Mouse (Mus musculus) kidney, adult 9 months (tissue): ENCODE measurements around the gene Cmtm3.

Experiments
- DNase-seq: peaks from one replicate; pipeline ENCODE4 v3.0.0; 2022

Cmtm3 gene

DNA sequence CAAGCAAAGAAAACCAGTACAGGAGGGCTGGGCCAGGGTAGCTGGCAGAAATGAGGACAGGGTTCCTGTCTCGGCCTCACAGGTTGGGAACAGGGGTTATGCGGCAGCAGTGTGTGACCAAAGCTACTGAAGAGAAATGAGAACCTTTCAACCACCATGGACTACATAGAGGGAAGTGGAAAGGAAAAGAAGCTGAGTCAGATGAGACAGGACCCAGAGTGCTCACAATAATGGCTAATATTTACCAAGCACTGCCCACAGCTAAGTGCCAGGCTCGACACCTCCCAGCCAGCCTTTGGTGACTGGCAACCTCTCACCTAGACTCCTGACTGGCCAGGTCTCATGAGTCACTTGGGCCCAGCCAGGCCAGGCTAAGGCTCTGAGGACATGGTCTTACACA lies 44.8 kb downstream of the Cmtm3 start:
- DNase-seq: peak; percentile 94

DNA sequence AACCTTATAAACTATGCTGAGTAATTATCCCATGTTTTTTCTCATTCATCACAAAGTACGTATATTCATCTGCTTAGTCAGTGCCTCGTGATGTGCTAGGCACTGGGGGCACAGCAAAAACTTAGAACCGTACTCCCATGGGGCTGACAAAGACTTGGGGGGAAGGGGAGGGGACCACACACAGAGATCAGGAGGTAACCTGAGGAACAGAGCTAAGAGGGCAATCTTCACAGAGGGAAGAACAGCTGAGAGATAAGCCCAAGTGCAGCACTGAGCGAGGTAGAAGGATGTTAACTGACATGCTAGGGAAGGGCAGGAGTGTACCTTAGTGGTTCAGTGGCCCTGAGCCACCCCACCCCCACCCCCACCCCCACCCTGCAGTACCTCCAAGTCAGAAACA lies 47.5 kb downstream of the Cmtm3 start:
- DNase-seq: no peak

DNA sequence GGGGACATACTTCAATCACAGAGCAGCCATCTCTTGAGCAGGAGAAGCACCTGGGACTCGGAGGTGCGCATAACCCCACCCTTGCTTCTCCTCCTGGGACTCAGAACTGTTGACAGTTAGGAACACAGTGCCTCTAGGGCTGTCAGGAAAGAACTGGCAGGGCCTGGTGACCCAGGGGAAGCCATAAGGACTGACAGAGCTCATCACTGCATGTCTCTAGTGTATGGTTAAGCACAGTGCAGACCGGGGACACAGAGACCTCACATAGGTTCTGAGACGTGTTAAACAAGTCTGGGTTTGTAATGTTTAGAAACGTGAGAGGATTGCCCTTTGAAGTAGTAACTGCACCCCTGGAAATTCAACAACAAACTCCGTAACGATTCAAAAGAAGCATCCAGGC lies 48.3 kb downstream of the Cmtm3 start:
- DNase-seq: no peak

GRCm38 (mm10) chr8:104387980-104388379 lies 48.8 kb downstream of the Cmtm3 start:
- DNase-seq: peak; percentile 89

- no peak for DNase-seq
These were observed 51.0 kb downstream of the Cmtm3 start for GRCm38 (mm10) chr8:104390245-104390644.

GRCm38 (mm10) chr8:104393139-104393538 lies 53.9 kb downstream of the Cmtm3 start:
- no peak for DNase-seq

DNA sequence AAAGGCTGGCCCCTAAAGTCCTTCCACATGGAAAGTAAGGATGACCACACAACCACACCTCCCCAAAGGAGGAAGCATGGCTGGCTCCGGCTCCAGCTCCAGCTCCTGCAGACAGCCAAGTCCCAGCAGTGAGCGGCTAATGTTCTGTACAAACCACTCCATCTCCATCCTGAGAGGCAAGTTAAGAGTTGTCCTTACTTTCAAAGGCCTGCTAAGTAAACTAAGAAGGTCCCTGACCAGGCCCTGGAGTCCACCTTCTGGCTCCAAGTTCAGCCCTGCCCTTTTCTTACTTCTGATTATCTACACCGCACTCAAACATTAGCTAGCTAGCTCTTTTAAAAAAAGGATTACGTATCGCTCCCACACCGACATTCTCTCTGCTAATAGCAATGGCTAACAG lies 54.6 kb downstream of the Cmtm3 start:
- DNase-seq: no peak

- peak; percentile 60 for DNase-seq
These were observed 55.8 kb downstream of the Cmtm3 start for GRCm38 (mm10) chr8:104394801-104395702.

DNA sequence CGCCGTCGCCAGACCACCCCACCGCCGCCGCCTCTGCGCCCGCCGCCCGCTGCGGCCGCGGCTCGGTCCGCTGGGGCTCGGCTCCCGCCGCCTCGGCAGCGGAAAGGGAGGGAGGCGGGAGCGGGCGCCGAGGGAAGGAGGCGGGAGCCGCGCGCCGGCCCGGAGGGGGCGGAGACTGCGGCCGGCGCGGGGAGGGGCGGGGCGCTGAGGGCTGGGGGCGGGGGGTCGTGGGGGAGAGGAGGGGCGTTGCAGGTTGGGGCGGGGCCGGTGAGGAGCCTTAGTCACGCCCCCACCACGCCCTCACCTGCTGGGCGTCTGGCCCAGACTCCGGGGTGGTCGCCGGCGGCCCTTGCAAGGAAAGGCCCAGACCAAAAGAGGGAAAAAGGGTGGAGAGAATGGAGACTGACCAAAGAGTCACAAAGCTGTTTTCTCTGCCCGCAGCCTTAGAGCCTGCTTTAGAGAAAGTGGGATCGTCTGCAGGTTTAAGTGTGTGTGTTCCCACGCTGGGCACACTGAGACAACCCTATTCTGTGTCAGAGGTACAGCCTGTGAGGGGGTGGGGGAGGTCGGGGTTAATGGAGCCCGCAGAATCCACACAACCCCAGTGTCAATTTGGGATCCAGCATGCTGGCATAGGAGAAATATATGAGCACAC lies 56.6 kb downstream of the Cmtm3 start, which contains the start of gene Cmtm4:
Cmtm4 (minus strand) TSS at position 105 of the 655 bp plus-strand sequence.
- peak; percentile 64 for DNase-seq
